Mouse (Mus musculus): ENCODE results near the gene Lonp2. TPM values are rescaled to one million over a fixed set of nuclear protein-coding genes. Genes with fewer than 3 reads are reported as not detected.

The Lonp2 gene
- polyA plus RNA-seq, 1 experiment from 2014 or later: 52.0 TPM

DNA sequence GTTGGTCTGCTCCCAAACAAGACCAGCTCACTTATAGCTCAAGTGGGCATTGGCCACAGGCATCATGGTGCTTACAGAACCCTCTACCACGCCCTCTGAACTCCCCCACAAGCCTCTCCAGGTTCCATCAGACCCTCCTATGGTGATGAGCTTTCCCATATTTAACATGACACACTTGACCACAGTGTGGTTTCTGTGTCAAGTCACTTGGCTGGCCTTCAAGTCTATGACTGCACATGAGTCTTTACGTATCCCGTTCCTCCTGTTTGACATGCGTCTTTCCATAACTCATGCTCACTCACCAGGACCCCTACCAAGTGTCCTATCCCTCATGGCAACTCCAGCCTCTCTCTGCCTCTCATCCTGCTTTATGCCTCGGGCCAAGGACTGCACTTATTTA lies 28.2 kb upstream of the Lonp2 start:
- no peaks in the 10 kb centered on the region for H3K36me3 ChIP-seq
- no peak overlapping the region for H3K27ac ChIP-seq (replicated peaks)
- no peak overlapping the region for H3K4me3 ChIP-seq
- no peak for DNase-seq (ENCODE audit: low spot score)
- WGBS: 85% methylated on average over 5 of the region's 5 CpGs
- peaks cover 3% of the 10 kb centered on the region; the same call in 1 of the 2 replicates for H3K4me1 ChIP-seq
- H3K27me3 ChIP-seq (ENCODE audit: low read depth, poor library complexity, severe bottlenecking): no peaks in the 10 kb centered on the region
- H3K9me3 ChIP-seq (replicated peaks): no peaks in the 10 kb centered on the region

- DNase-seq (ENCODE audit: low spot score): no peak
- Histone ChIP-seq H3K4me1 (peaks cover 3% of the 10 kb centered on the region; the same call in 1 of the 2 replicates), H3K27ac (replicated peaks) (no peak overlapping the region), H3K9me3 (replicated peaks) (no peaks in the 10 kb centered on the region), H3K36me3 (no peaks in the 10 kb centered on the region), H3K27me3 (ENCODE audit: low read depth, poor library complexity, severe bottlenecking) (no peaks in the 10 kb centered on the region), H3K4me3 (no peak overlapping the region)
- 87% methylated on average over 7 of the region's 7 CpGs for WGBS
These were observed 26.2 kb upstream of the Lonp2 start for GRCm38 (mm10) chr8:86597681-86598080.

- H3K27me3 ChIP-seq (ENCODE audit: low read depth, poor library complexity, severe bottlenecking): no peaks in the 10 kb centered on the region
- 90% methylated on average over 6 of the region's 6 CpGs for WGBS
- H3K4me3 ChIP-seq: no peak overlapping the region
- no peaks in the 10 kb centered on the region for H3K4me1 ChIP-seq
- no peaks in the 10 kb centered on the region for H3K36me3 ChIP-seq
- no peak overlapping the region for H3K27ac ChIP-seq (replicated peaks)
- DNase-seq (ENCODE audit: low spot score): no peak
- no peaks in the 10 kb centered on the region for H3K9me3 ChIP-seq (replicated peaks)
These were observed 24.5 kb upstream of the Lonp2 start for GRCm38 (mm10) chr8:86599299-86599698.

GRCm38 (mm10) chr8:86600311-86600710 lies 23.5 kb upstream of the Lonp2 start:
- WGBS: 84% methylated on average over 3 of the region's 3 CpGs
- no peak for DNase-seq (ENCODE audit: low spot score)
- no peaks in the 10 kb centered on the region for H3K27me3 ChIP-seq (ENCODE audit: low read depth, poor library complexity, severe bottlenecking)
- H3K4me1 ChIP-seq: no peaks in the 10 kb centered on the region
- no peak overlapping the region for H3K27ac ChIP-seq (replicated peaks)
- no peak overlapping the region for H3K4me3 ChIP-seq
- no peaks in the 10 kb centered on the region for H3K9me3 ChIP-seq (replicated peaks)
- H3K36me3 ChIP-seq: no peaks in the 10 kb centered on the region

DNA sequence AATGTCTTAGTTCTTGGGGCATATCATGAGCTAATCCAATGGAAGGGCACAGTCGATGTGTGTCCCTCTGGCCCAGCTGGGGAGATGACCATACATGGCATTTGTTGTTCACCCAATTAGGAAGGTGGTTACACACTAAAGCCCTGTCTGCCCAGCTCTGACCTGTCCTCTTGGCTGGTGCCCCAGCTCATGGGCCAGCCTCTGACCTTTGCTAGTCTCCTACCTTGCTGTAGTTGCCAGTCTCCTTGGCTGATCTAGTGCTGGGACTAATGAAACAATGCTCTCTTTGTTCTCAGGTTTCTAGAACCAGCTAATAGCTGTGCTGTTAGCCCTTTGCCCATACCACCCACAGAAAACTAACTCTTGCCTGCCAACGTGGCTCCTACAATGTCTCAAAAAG lies 20.7 kb upstream of the Lonp2 start:
- no peak for DNase-seq (ENCODE audit: low spot score)
- no peaks in the 10 kb centered on the region for H3K36me3 ChIP-seq
- no peaks in the 10 kb centered on the region for H3K27me3 ChIP-seq (ENCODE audit: low read depth, poor library complexity, severe bottlenecking)
- H3K4me3 ChIP-seq: no peak overlapping the region
- H3K4me1 ChIP-seq: no peaks in the 10 kb centered on the region
- H3K9me3 ChIP-seq (replicated peaks): no peaks in the 10 kb centered on the region
- 81% methylated on average over 2 of the region's 2 CpGs for WGBS
- H3K27ac ChIP-seq (replicated peaks): no peak overlapping the region

DNA sequence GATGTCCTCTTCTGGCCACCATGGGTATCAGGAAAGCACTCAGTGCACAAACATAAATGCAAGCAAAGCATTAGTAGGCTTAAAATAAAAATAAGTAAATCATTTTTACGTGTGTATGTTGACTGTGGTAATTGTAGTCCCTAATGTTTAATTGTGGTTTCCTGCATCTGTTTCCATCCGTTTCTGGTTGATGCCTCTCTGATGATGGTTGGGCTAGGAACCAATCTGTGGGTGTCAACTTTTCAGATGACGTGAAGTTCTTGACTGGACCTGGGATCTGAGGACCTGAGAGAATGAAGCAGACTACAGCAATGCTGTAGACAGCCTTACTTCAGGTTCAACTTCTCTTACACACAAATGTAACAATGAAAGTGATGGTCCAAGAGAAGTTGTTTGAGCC lies 19.2 kb upstream of the Lonp2 start:
- no peaks in the 10 kb centered on the region for H3K27me3 ChIP-seq (ENCODE audit: low read depth, poor library complexity, severe bottlenecking)
- DNase-seq (ENCODE audit: low spot score): no peak
- H3K36me3 ChIP-seq: no peaks in the 10 kb centered on the region
- no peaks in the 10 kb centered on the region for H3K4me1 ChIP-seq
- WGBS: 82% methylated on average over 3 of the region's 3 CpGs
- H3K4me3 ChIP-seq: no peak overlapping the region
- H3K9me3 ChIP-seq (replicated peaks): no peaks in the 10 kb centered on the region
- no peak overlapping the region for H3K27ac ChIP-seq (replicated peaks)

DNA sequence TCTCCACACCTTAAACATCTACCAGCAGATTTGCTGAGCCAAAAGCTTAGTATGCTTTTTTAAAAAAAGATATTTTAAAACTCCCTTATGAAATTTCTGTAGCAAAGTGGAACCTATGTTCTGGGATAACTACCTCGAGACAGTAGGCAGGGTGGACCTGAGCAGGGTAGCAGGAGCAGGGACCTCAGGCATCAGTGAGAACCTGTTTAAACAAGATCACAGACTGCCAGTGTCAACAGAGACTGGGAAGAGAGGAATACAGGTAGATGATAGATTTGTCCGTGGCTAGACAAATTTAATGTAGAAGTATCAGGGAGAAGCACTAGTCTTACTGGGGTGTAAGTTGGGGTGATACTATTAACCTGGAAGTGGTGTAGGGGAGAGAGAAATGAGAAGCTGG lies 10.0 kb upstream of the Lonp2 start:
- Histone ChIP-seq H3K4me3 (no peak overlapping the region), H3K27me3 (ENCODE audit: low read depth, poor library complexity, severe bottlenecking) (no peaks in the 10 kb centered on the region), H3K4me1 (no peaks in the 10 kb centered on the region), H3K9me3 (replicated peaks) (no peaks in the 10 kb centered on the region), H3K27ac (replicated peaks) (no peak overlapping the region), H3K36me3 (no peaks in the 10 kb centered on the region)
- 77% methylated on average over 2 of the region's 2 CpGs for WGBS
- no peak for DNase-seq (ENCODE audit: low spot score)

DNA sequence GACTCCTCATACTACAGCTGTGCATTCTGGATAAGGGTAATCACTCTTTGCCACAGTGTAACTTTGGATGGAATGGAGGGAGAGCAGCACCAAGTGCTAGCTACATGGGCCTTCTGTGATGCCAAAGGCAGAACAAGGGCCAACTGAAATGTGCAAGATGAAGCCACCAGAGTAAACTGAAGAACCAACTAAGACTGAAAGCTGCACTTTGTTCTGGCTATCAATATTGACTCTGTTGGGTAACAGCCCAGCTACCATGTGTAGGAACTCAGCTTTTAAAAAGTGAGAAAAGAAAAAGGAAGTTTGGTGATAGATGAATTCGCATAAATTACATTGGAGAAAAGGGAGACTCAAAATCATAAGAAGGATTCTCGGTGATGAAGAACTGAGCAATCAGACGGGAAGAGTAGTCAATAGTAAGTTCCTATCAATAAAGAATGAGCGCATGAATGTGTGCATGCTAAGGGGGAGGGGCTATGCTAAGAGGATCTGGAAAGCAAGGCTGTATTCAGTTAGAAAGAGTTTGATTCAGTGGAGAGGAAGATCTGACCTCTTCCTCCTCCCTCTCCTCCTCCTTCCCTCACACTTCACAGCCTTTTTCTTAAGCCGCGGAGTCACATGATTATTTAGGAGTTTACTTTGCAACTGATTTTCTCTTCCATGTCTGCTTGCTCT lies 8.6 kb upstream of the Lonp2 start:
- no peaks in the 10 kb centered on the region for H3K36me3 ChIP-seq
- H3K27me3 ChIP-seq (ENCODE audit: low read depth, poor library complexity, severe bottlenecking): no peaks in the 10 kb centered on the region
- 87% methylated on average over 6 of the region's 6 CpGs for WGBS
- H3K4me3 ChIP-seq: no peak overlapping the region
- H3K4me1 ChIP-seq: no peaks in the 10 kb centered on the region
- no peak for DNase-seq (ENCODE audit: low spot score)
- H3K9me3 ChIP-seq (replicated peaks): no peaks in the 10 kb centered on the region
- no peak overlapping the region for H3K27ac ChIP-seq (replicated peaks)

- Histone ChIP-seq H3K4me3 (no peak overlapping the region), H3K27me3 (ENCODE audit: low read depth, poor library complexity, severe bottlenecking) (no peaks in the 10 kb centered on the region), H3K36me3 (no peaks in the 10 kb centered on the region), H3K9me3 (replicated peaks) (no peaks in the 10 kb centered on the region), H3K27ac (replicated peaks) (no peak overlapping the region), H3K4me1 (no peaks in the 10 kb centered on the region)
- no peak for DNase-seq (ENCODE audit: low spot score)
- WGBS: 76% methylated on average over 7 of the region's 7 CpGs
These were observed 6.0 kb upstream of the Lonp2 start for GRCm38 (mm10) chr8:86617759-86618387.

GRCm38 (mm10) chr8:86623551-86623910 lies 312 bp upstream of the Lonp2 start:
- H3K4me3 ChIP-seq: peak overlapping the region; percentile 92
- DNase-seq (ENCODE audit: low spot score): no peak
- H3K27me3 ChIP-seq (ENCODE audit: low read depth, poor library complexity, severe bottlenecking): no peaks in the 10 kb centered on the region
- H3K36me3 ChIP-seq: no peaks in the 10 kb centered on the region
- no peaks in the 10 kb centered on the region for H3K9me3 ChIP-seq (replicated peaks)
- H3K27ac ChIP-seq (replicated peaks): peak overlapping the region; percentile 87
- H3K4me1 ChIP-seq: peaks cover 18% of the 10 kb centered on the region
- 4% methylated on average over 10 of the region's 14 CpGs for WGBS

- H3K4me3 ChIP-seq: peak overlapping the region; percentile 92
- H3K9me3 ChIP-seq (replicated peaks): no peaks in the 10 kb centered on the region
- DNase-seq (ENCODE audit: low spot score): no peak
- H3K27me3 ChIP-seq (ENCODE audit: low read depth, poor library complexity, severe bottlenecking): no peaks in the 10 kb centered on the region
- H3K36me3 ChIP-seq: no peaks in the 10 kb centered on the region
- 68% methylated on average over 7 of the region's 7 CpGs for WGBS
- no peak overlapping the region for H3K27ac ChIP-seq (replicated peaks)
- peaks cover 18% of the 10 kb centered on the region for H3K4me1 ChIP-seq
These were observed 1.1 kb downstream of the Lonp2 start for GRCm38 (mm10) chr8:86624915-86625314.

- H3K9me3 ChIP-seq (replicated peaks): no peaks in the 10 kb centered on the region
- no peak overlapping the region for H3K27ac ChIP-seq (replicated peaks)
These were observed 6.4 kb downstream of the Lonp2 start for GRCm38 (mm10) chr8:86630212-86630611.

DNA sequence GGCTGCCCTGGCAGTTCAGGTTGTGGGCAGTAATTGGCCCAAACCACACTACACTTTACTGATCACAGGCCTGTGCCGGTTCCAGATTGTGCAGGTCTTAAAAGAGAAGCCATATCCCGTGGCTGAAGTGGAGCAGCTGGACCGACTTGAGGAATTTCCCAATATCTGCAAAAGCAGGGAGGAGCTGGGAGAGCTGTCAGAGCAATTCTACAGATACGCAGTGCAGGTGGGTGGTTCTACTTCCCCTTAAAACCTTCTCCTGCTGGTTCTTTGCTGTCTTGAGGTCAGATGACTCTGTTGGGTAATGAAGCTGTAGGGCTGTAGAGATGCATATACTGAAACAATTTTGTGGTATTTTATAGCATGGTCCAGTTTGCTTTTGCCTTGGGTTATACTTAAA lies 7.6 kb downstream of the Lonp2 start:
- Histone ChIP-seq H3K36me3 (peaks cover 31% of the 10 kb centered on the region), H3K9me3 (replicated peaks) (no peaks in the 10 kb centered on the region), H3K27ac (replicated peaks) (no peak overlapping the region), H3K27me3 (ENCODE audit: low read depth, poor library complexity, severe bottlenecking) (no peaks in the 10 kb centered on the region), H3K4me3 (no peak overlapping the region), H3K4me1 (no peaks in the 10 kb centered on the region)
- DNase-seq (ENCODE audit: low spot score): no peak
- WGBS: 88% methylated on average over 4 of the region's 4 CpGs

More at GRCm38 (mm10) chr8:86630212-86630611, 6.4 kb downstream of the Lonp2 start:
- peaks cover 19% of the 10 kb centered on the region for H3K36me3 ChIP-seq
- 91% methylated on average over 5 of the region's 5 CpGs for WGBS
- H3K4me1 ChIP-seq: peaks cover 4% of the 10 kb centered on the region
- no peak overlapping the region for H3K4me3 ChIP-seq
- no peak for DNase-seq (ENCODE audit: low spot score)
- H3K27me3 ChIP-seq (ENCODE audit: low read depth, poor library complexity, severe bottlenecking): no peaks in the 10 kb centered on the region

Measured in midbrain, embryonic 10.5 days (tissue).